Mouse (Mus musculus) frontal cortex, postnatal 14 days (tissue): ENCODE measurements around the gene Sowaha.

ENCODE experiments used
- DNase-seq, 2 experiments: peaks; one replicate each; pipeline ENCODE4 v3.0.0; 2022; ENCODE audit warnings: low spot score in 2 of 2

Sowaha gene

GRCm38 (mm10) chr11:53479783-53480301, at the start of gene Sowaha, which contains the start of gene Gm9945:
TSS of gene Sowaha (minus strand) at chr11:53480274.
TSS of gene Gm9945 (plus strand) at chr11:53480166.
- peak; percentile 52 to 61 for DNase-seq

- no peak for DNase-seq
Measured at GRCm38 (mm10) chr11:53529253-53529557, 49.1 kb upstream of the Sowaha start.

GRCm38 (mm10) chr11:53528397-53529252, 48.6 kb upstream of the Sowaha start:
- DNase-seq: no peak

- no peak for DNase-seq
Measured at GRCm38 (mm10) chr11:53525461-53525860, 45.4 kb upstream of the Sowaha start.

- no peak for DNase-seq
Measured at GRCm38 (mm10) chr11:53524905-53525304, 44.8 kb upstream of the Sowaha start.

- no peak for DNase-seq
Measured at GRCm38 (mm10) chr11:53523545-53524405, 43.7 kb upstream of the Sowaha start.

- DNase-seq: peak; percentile 50 to 65
Measured at GRCm38 (mm10) chr11:53522930-53523329, 42.9 kb upstream of the Sowaha start.

GRCm38 (mm10) chr11:53522362-53522761, 42.3 kb upstream of the Sowaha start:
- DNase-seq: no peak

GRCm38 (mm10) chr11:53521821-53522131, 41.7 kb upstream of the Sowaha start:
- no peak for DNase-seq

- no peak for DNase-seq
Measured at GRCm38 (mm10) chr11:53521120-53521820, 41.2 kb upstream of the Sowaha start.

- peak; percentile 58 to 69 for DNase-seq
Measured at GRCm38 (mm10) chr11:53520122-53520978, 40.3 kb upstream of the Sowaha start.

- peak; percentile 59 to 62 for DNase-seq
Measured at GRCm38 (mm10) chr11:53519207-53520121, 39.4 kb upstream of the Sowaha start, which contains the start of gene Sept8. TSS of gene Sept8 (plus strand) at chr11:53519257.

- DNase-seq: no peak
Measured at GRCm38 (mm10) chr11:53518759-53519158, 38.7 kb upstream of the Sowaha start.

- no peak for DNase-seq
Measured at GRCm38 (mm10) chr11:53516775-53517627, 36.9 kb upstream of the Sowaha start.

GRCm38 (mm10) chr11:53510351-53510750, 30.3 kb upstream of the Sowaha start:
- no peak for DNase-seq

- DNase-seq: no peak
Measured at GRCm38 (mm10) chr11:53508591-53508990, 28.5 kb upstream of the Sowaha start.

- DNase-seq: no peak
Measured at GRCm38 (mm10) chr11:53508152-53508551, 28.1 kb upstream of the Sowaha start.

- DNase-seq: no peak
Measured at GRCm38 (mm10) chr11:53507098-53507805, 27.2 kb upstream of the Sowaha start.
